Mouse (Mus musculus) lung, postnatal 0 days (tissue): Measurements from ENCODE around the gene Lztr1. TPM values are rescaled to one million over a fixed set of nuclear protein-coding genes. Genes with fewer than 3 reads are reported as not detected.
A peak's percentile ranks its signal among the peaks of the same experiment; 100 is the strongest.

Source experiments
- ATAC-seq: fragments of 200-750 bp; cut with Nextera tagmentation; 2 replicates; pipeline ENCODE4 v1.8.0; 2017; ENCODE audit warnings: moderate library complexity
- DNase-seq: peaks from one replicate; pipeline ENCODE4 v3.0.0-alpha.2; 2016; ENCODE audit warnings: low spot score
- H3K27ac ChIP-seq: fragments of 300-500 bp; sonication (generic); 2 replicates; pipeline ENCODE4 v1.5.1; 2014; ENCODE audit warnings: antibody characterized with exemption, mild to moderate bottlenecking, low read length, mixed read lengths
- H3K27me3 ChIP-seq: fragments of 300-500 bp; sonication (generic); replicated peaks from 2 replicates; pipeline ENCODE4 v1.6.1; 2014; ENCODE audit warnings: low read length, mixed read lengths; ENCODE audit not compliant: insufficient read depth
- H3K36me3 ChIP-seq: fragments of 300-500 bp; sonication (generic); 2 replicates; pipeline ENCODE4 v1.6.1; 2014; ENCODE audit warnings: low read length, mixed read lengths; ENCODE audit not compliant: insufficient read depth
- H3K4me1 ChIP-seq: fragments of 300-500 bp; sonication (generic); 2 replicates; pipeline ENCODE4 v1.6.1; 2014; ENCODE audit warnings: antibody characterized with exemption, low read depth, low read length, mixed read lengths; ENCODE audit not compliant: insufficient read depth
- H3K4me2 ChIP-seq: fragments of 300-500 bp; sonication (generic); replicated peaks from 2 replicates; pipeline ENCODE4 v1.6.1; 2014; ENCODE audit warnings: low read depth, mild to moderate bottlenecking, low read length, moderate library complexity, mixed read lengths
- H3K4me3 ChIP-seq: fragments of 300-500 bp; sonication (generic); 2 replicates; pipeline ENCODE4 v1.5.1; 2014; ENCODE audit warnings: low read depth, low read length
- H3K9ac ChIP-seq: fragments of 300-500 bp; sonication (generic); replicated peaks from 2 replicates; pipeline ENCODE4 v1.6.1; 2014; ENCODE audit warnings: low read depth, mild to moderate bottlenecking
- H3K9me3 ChIP-seq: fragments of 300-500 bp; sonication (generic); 2 replicates; pipeline ENCODE4 v1.6.1; 2016; ENCODE audit warnings: low read length, mixed read lengths
- CTCF ChIP-seq: IDR thresholded peaks from 2 replicates; pipeline ENCODE4 v1.5.1; 2016; ENCODE audit warnings: antibody characterized with exemption, mild to moderate bottlenecking
- EP300 ChIP-seq: IDR thresholded peaks from 2 replicates; pipeline ENCODE4 v1.6.1; 2016; ENCODE audit warnings: antibody characterized with exemption, mild to moderate bottlenecking, control low read depth
- WGBS: fragments of 180-500 bp; shearing (Covaris S2); extraction: QIAGEN DNeasy Blood & Tissue Kit; methylation state at CpG from one replicate; pipeline ENCODE4 v1.1.7; 2014; 5-methylcytosine and 5-hydroxymethylcytosine counted together
- polyA plus RNA-seq: library from polyadenylated mRNA; unstranded; fragments of >200 nt; fragmentation: Nextera tagmentation; extraction: Ambion mirVana; gene quantifications from 2 replicates; pipeline ENCODE4 v1.2.1, GENCODE M21; 2015

Gene Lztr1
- polyA plus RNA-seq, 1 experiment from 2014 or later: 64.7 TPM

DNA sequence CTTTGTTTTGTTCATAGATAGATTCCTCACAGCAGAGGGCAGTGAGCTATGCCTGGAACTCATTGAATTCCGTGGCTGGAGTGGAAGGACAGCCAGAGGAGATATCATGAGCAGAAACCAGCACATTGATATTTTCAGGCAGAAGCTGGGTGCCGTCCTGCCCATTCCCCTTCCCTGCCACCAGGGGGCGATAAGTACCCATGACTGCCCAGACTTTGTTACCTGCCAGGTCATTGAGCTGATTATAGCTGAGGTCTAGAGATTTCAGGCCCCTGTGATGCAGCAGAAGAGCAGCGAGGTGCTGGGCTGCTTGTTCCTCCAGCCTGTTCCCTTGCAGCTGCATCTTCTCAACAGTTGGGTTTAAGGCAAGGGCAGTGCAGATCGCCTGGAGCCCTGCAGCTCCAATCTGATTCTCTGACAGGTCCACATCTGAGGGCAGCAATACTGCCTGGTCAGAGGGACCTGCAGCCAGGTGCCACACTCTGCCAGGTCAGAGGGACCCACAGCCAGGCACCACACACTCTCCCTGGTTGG, 49.5 kb downstream of the Lztr1 start:
- no peak overlapping the region for H3K9ac ChIP-seq
- DNase-seq (peak; percentile 79), ATAC-seq (no peak)
- no peaks in the 10 kb centered on the region for H3K9me3 ChIP-seq
- H3K27me3 ChIP-seq: 0 out of 2 replicates have a peak, but pooled peaks cover 4% of the 10 kb centered on the region
- no peak overlapping the region for H3K27ac ChIP-seq
- H3K36me3 ChIP-seq: no peaks in the 10 kb centered on the region
- no peak for TF ChIP-seq EP300
- TF ChIP-seq CTCF: peak; percentile 99
- H3K4me1 ChIP-seq: peaks cover 4% of the 10 kb centered on the region; the same call in 1 of the 2 replicates
- peak overlapping the region; percentile 19 for H3K4me2 ChIP-seq
- no peak overlapping the region for H3K4me3 ChIP-seq
- 4% methylated on average over 5 of the region's 5 CpGs for WGBS

DNA sequence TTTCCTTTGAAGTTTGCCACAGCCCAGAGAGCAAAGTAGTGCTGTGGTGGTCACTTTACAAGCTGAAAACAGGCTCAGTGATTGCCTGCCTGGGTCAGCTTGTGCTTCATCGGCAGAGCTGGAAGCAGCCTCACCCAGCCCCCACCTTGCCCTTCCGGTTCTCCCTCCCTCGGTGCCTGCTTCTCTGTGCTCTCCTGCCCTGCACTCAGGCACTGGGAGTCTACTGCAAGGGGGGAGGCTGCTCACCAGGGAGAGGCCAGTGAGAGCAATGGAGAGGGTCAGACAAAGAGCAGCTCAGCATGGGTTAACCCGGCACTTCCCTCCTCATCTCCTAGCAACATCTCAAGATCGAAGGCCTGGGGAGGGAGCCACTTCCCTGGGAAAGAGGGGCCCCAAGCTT, 50.3 kb downstream of the Lztr1 start:
- Histone ChIP-seq H3K27me3 (0 out of 2 replicates have a peak, but pooled peaks cover 4% of the 10 kb centered on the region), H3K4me1 (peaks cover 4% of the 10 kb centered on the region; the same call in 1 of the 2 replicates), H3K9me3 (no peaks in the 10 kb centered on the region), H3K9ac (no peak overlapping the region), H3K36me3 (no peaks in the 10 kb centered on the region), H3K4me3 (no peak overlapping the region), H3K4me2 (peak overlapping the region; percentile 19; the same call in 1 of the 2 replicates), H3K27ac (no peak overlapping the region)
- 0% methylated on average over 5 of the region's 5 CpGs for WGBS
- no peak for TF ChIP-seq CTCF
- no peak for TF ChIP-seq EP300
- no peak for ATAC-seq
- peak; percentile 47 for DNase-seq

DNA sequence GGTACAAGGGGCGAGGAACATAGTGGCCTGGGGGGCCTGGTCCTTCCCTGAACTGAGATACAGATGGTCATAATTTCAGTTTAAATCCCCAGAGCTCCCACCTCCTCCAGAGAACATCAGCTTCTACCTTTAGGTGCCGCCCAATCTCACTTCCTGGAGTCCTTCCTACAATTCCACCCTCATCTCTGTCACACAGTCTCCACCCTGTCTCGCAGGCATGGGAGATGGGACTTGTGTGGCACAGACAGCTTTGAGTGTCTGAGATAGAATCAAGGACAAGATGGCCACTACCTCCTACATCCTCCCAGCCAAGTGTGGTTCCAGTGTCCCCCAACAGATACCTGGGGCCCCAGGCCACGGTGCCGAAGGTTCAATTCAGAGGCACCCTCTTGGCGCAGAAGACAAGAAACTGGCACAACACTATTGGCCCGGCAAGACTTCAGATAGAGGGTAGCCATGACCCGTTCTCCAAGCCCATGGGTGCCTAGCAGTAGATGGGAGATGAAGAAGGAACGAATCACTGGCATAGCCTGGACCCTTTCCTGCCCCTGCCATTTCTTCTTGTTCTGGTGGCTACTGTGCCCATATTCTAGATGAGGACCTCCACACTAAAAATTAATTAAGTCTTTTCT, 51.0 kb downstream of the Lztr1 start:
- H3K4me2 ChIP-seq: no peak overlapping the region; the same call in 1 of the 2 replicates
- H3K36me3 ChIP-seq: no peaks in the 10 kb centered on the region
- WGBS: 68% methylated on average over 9 of the region's 9 CpGs
- peaks cover 4% of the 10 kb centered on the region; the same call in 1 of the 2 replicates for H3K4me1 ChIP-seq
- no peak overlapping the region for H3K4me3 ChIP-seq
- no peaks in the 10 kb centered on the region for H3K9me3 ChIP-seq
- H3K27me3 ChIP-seq: 0 out of 2 replicates have a peak, but pooled peaks cover 4% of the 10 kb centered on the region
- no peak for ATAC-seq
- H3K27ac ChIP-seq: no peak overlapping the region
- DNase-seq: no peak
- no peak overlapping the region for H3K9ac ChIP-seq
- no peak for TF ChIP-seq EP300
- no peak for TF ChIP-seq CTCF

DNA sequence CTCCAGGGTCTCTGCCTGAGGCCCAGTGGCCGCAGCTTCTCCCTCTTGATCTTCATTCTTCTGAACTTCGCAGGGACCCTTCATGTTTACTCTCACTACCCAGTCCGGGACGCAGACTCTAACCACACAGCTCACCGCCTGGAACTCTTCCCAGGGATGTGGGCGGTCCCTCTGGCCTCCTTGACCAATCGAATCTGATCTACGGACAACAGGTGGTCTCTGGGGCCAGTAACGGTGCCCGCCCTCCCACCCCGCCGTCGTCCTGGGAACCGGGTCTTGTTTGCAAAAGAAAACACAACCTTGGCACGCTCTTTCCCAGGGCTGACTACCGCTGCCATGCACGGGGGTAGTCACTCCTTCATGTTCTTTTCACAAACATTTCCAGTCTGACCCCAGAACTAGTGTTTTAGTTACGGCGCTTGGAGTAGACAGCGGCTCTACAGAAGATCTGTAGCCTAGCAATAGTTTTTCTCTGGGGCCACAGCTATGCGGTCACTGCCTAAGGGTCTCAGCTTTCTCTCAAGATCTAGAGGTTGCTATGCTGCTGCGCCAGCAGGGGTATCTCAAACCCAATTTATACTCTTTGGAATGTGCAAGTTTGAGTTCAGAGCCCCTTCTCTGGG, 52.8 kb downstream of the Lztr1 start, which contains the start of gene Lrrc74b:
Gene Lrrc74b, minus strand, starts transcription at position 120 of the 623 bp plus-strand sequence.
- Histone ChIP-seq H3K9me3 (no peaks in the 10 kb centered on the region), H3K4me1 (peaks cover 4% of the 10 kb centered on the region; the same call in 1 of the 2 replicates), H3K27me3 (0 out of 2 replicates have a peak, but pooled peaks cover 4% of the 10 kb centered on the region), H3K4me3 (peak within 1 kb of the TSS; percentile 11; the same call in 1 of the 2 replicates), H3K9ac (peak within 1 kb of the TSS; percentile 29; the same call in 1 of the 2 replicates), H3K27ac (peak within 1 kb of the TSS; percentile 55), H3K4me2 (peak within 1 kb of the TSS; percentile 61), H3K36me3 (no peaks in the 10 kb centered on the region)
- ATAC-seq (peak; percentile 94), DNase-seq (peak; percentile 91)
- TF ChIP-seq EP300 (no peak), CTCF (no peak)
- WGBS: under 1% methylated on average over 22 of the region's 22 CpGs

DNA sequence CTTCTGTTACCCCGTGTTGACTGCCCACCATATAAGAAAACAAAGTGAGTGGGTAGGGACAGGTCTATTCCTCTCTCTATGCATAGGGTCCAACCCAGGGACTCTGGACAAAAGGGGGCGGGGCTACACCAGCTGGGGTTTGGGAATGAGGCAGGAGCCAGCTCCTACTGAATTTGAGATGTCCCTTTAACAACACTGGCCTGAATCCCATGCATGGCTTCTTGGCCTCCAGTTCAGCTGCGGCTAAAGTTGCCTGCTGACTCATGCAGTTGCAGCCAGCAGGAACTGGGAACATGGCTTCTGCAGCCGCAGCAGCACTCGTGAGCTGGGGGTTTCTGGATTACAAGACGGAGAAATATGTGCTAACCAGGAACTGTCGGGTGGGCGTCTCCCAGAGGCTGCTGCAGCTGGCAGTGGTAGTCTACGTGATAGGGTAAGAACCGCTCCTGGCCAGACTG, 53.3 kb downstream of the Lztr1 start, which contains the start of gene P2rx6:
Gene P2rx6, plus strand, starts transcription at position 135 of the 458 bp plus-strand sequence.
- H3K4me1 ChIP-seq: peaks cover 4% of the 10 kb centered on the region; the same call in 1 of the 2 replicates
- TF ChIP-seq CTCF (no peak), EP300 (no peak)
- H3K27ac ChIP-seq: peak within 1 kb of the TSS; percentile 55
- 0 out of 2 replicates have a peak, but pooled peaks cover 4% of the 10 kb centered on the region for H3K27me3 ChIP-seq
- DNase-seq: peak; percentile 70
- peak within 1 kb of the TSS; percentile 11; the same call in 1 of the 2 replicates for H3K4me3 ChIP-seq
- ATAC-seq: peak; percentile 53
- H3K36me3 ChIP-seq: no peaks in the 10 kb centered on the region
- H3K9ac ChIP-seq: peak within 1 kb of the TSS; percentile 29; the same call in 1 of the 2 replicates
- H3K9me3 ChIP-seq: no peaks in the 10 kb centered on the region
- 4% methylated on average over 10 of the region's 10 CpGs for WGBS
- H3K4me2 ChIP-seq: peak within 1 kb of the TSS; percentile 61

DNA sequence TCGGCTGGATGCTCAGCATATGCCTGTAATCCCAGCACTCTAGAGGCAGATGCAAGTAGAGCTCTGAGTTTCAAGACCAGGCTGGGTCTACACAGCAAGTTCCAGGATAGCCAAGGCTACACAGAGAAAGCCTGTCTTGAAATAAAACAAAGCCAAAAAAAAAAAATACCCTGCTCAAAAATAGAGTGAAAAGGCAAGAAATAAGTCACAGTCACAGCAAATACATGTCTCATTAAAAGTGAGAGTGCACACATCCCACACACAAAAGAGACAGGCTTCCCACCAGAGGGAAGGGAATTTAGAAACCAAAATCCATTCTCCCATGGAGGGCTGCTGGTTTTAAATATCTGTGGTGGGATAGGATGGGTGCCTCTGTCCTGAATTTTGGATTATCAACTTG, 55.1 kb downstream of the Lztr1 start:
- H3K4me1 ChIP-seq: peaks cover 4% of the 10 kb centered on the region; the same call in 1 of the 2 replicates
- no peak overlapping the region for H3K9ac ChIP-seq
- no peak for TF ChIP-seq EP300
- no peak for TF ChIP-seq CTCF
- no peak overlapping the region for H3K4me2 ChIP-seq
- no peaks in the 10 kb centered on the region for H3K36me3 ChIP-seq
- no peak for DNase-seq
- H3K27me3 ChIP-seq: 0 out of 2 replicates have a peak, but pooled peaks cover 4% of the 10 kb centered on the region
- no peak overlapping the region for H3K27ac ChIP-seq
- H3K4me3 ChIP-seq: no peak overlapping the region
- no peak for ATAC-seq
- WGBS: 7% methylated on average over 1 of the region's 1 CpGs
- H3K9me3 ChIP-seq: no peaks in the 10 kb centered on the region
